Mouse (Mus musculus) erythroblast, embryonic 14.5 days (primary cell): ENCODE measurements around the gene Wdr54. TPM values are rescaled to one million over a fixed set of nuclear protein-coding genes. Genes with fewer than 3 reads are reported as not detected.

Experiments used
- H3K27me3 ChIP-seq: 2 replicates; pipeline ENCODE4 v1.6.1; 2012; ENCODE audit warnings: inconsistent platforms; ENCODE audit not compliant: control insufficient read depth
- H3K36me3 ChIP-seq: 2 replicates; pipeline ENCODE4 v1.6.1; 2012; ENCODE audit warnings: mild to moderate bottlenecking, inconsistent platforms; ENCODE audit not compliant: control insufficient read depth
- H3K4me1 ChIP-seq: 2 replicates; pipeline ENCODE4 v1.6.1; 2012; ENCODE audit warnings: inconsistent platforms; ENCODE audit not compliant: control insufficient read depth
- H3K4me3 ChIP-seq: replicated peaks from 2 replicates; pipeline ENCODE3; 2012; ENCODE audit warnings: moderate library complexity, mild to moderate bottlenecking, inconsistent platforms
- H3K9me3 ChIP-seq: 2 replicates; pipeline ENCODE4 v1.6.1; 2012; ENCODE audit warnings: low read length, inconsistent platforms, mixed read lengths; ENCODE audit not compliant: control insufficient read depth
- GATA1 ChIP-seq: IDR thresholded peaks from 2 replicates; pipeline ENCODE4 v1.6.1; 2012; ENCODE audit warnings: low read length, inconsistent platforms, mixed read lengths
- TAL1 ChIP-seq: IDR thresholded peaks from 3 replicates; pipeline ENCODE4 v1.6.1; 2012; ENCODE audit warnings: low read length, inconsistent platforms, mixed read lengths
- polyA plus RNA-seq: library from polyadenylated mRNA; stranded (reverse); fragments of >175 nt; gene quantifications from 2 replicates; pipeline ENCODE4 v1.2.3, GENCODE M21; 2012

The Wdr54 gene
- polyA plus RNA-seq, 1 experiment = 0.01 TPM

- Histone ChIP-seq H3K36me3 (peaks cover 63% of the 10 kb centered on the region), H3K4me1 (peaks cover 86% of the 10 kb centered on the region)
- TF ChIP-seq GATA1 = no peak
- TF ChIP-seq TAL1 = no peak
Measured at GRCm38 (mm10) chr6:83115682-83116372, 40.4 kb downstream of the Wdr54 start.

GRCm38 (mm10) chr6:83115011-83115671 lies 41.1 kb downstream of the Wdr54 start, which contains the start of gene Mogs:
Mogs (plus strand) TSS chr6:83115496.
- Histone ChIP-seq H3K27me3 (no peaks in the 10 kb centered on the region), H3K9me3 (no peaks in the 10 kb centered on the region), H3K4me3 (peak within 1 kb of the TSS; percentile 93), H3K4me1 (peaks cover 86% of the 10 kb centered on the region), H3K36me3 (peaks cover 69% of the 10 kb centered on the region)
- no peak for TF ChIP-seq TAL1
- no peak for TF ChIP-seq GATA1

More at GRCm38 (mm10) chr6:83115682-83116372, 40.4 kb downstream of the Wdr54 start:
- H3K9me3 ChIP-seq = no peaks in the 10 kb centered on the region
- H3K27me3 ChIP-seq = no peaks in the 10 kb centered on the region
- peak overlapping the region; percentile 93 for H3K4me3 ChIP-seq

- TF ChIP-seq GATA1 (no peak), TAL1 (no peak)
- no peaks in the 10 kb centered on the region for H3K27me3 ChIP-seq
- no peaks in the 10 kb centered on the region for H3K9me3 ChIP-seq
- H3K4me1 ChIP-seq = peaks cover 77% of the 10 kb centered on the region
- peaks cover 52% of the 10 kb centered on the region for H3K36me3 ChIP-seq
- H3K4me3 ChIP-seq = no peak overlapping the region
Measured at GRCm38 (mm10) chr6:83111510-83112136, 44.6 kb downstream of the Wdr54 start.

GRCm38 (mm10) chr6:83108762-83109668 lies 47.2 kb downstream of the Wdr54 start, which contains the start of gene Mrpl53:
Mrpl53 (plus strand) TSS chr6:83109040.
- Histone ChIP-seq H3K27me3 (no peaks in the 10 kb centered on the region), H3K4me3 (peak within 1 kb of the TSS; percentile 68), H3K4me1 (peaks cover 53% of the 10 kb centered on the region), H3K36me3 (peaks cover 70% of the 10 kb centered on the region), H3K9me3 (no peaks in the 10 kb centered on the region)
- TF ChIP-seq GATA1 (no peak), TAL1 (no peak)

GRCm38 (mm10) chr6:83107566-83108400 lies 48.4 kb downstream of the Wdr54 start:
- peaks cover 56% of the 10 kb centered on the region for H3K4me1 ChIP-seq
- no peaks in the 10 kb centered on the region for H3K27me3 ChIP-seq
- no peaks in the 10 kb centered on the region for H3K9me3 ChIP-seq
- peak overlapping the region; percentile 68 for H3K4me3 ChIP-seq
- no peak for TF ChIP-seq GATA1
- no peak for TF ChIP-seq TAL1
- peaks cover 72% of the 10 kb centered on the region for H3K36me3 ChIP-seq

GRCm38 (mm10) chr6:83104158-83104557 lies 52.0 kb downstream of the Wdr54 start:
- Histone ChIP-seq H3K27me3 (peaks cover 6% of the 10 kb centered on the region), H3K4me3 (no peak overlapping the region), H3K9me3 (no peaks in the 10 kb centered on the region), H3K4me1 (peaks cover 48% of the 10 kb centered on the region), H3K36me3 (peaks cover 48% of the 10 kb centered on the region)
- TF ChIP-seq GATA1 (no peak), TAL1 (no peak)

- peaks cover 42% of the 10 kb centered on the region for H3K4me1 ChIP-seq
- no peaks in the 10 kb centered on the region for H3K9me3 ChIP-seq
- H3K4me3 ChIP-seq = peak overlapping the region; percentile 79
- H3K36me3 ChIP-seq = peaks cover 47% of the 10 kb centered on the region
- H3K27me3 ChIP-seq = peaks cover 16% of the 10 kb centered on the region
- TF ChIP-seq TAL1 (no peak), GATA1 (no peak)
Measured at GRCm38 (mm10) chr6:83103130-83103650, 53.0 kb downstream of the Wdr54 start.
